Mouse (Mus musculus): ENCODE data around the gene Tmem59. TPM values are rescaled to one million over a fixed set of nuclear protein-coding genes. Genes with fewer than 3 reads are reported as not detected.

Gene Tmem59
- polyA plus RNA-seq, 1 experiment from 2014 or later, result 338 TPM

DNA sequence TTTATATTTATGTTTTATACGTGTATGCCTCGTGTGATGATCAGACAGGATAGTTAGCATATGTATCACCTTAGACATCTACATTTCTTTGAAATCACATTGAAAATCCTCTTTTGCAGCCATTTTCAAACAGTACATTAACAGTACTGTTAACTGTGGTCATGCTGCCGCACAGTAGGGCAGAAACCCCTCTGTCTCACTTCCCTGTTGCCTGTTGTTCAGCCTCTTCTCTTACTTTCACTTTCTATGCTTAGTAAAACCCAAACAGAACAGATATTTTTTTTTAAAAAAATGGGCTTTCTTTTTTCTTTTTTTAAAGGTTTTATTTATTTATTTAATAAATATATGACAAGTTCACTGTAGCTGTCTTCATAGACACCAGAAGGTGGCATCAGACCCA lies 15.6 kb downstream of the Tmem59 start:
- 93% methylated on average over 3 of the region's 3 CpGs for WGBS
- Histone ChIP-seq H3K9ac (ENCODE audit: low read length) (no peak overlapping the region), H3K27ac (ENCODE audit: low read length) (no peak overlapping the region), H3K27me3 (ENCODE audit: control insufficient read depth, insufficient read depth, low read length) (no peaks in the 10 kb centered on the region), H3K4me2 (ENCODE audit: low read depth, low read length) (no peak overlapping the region), H3K36me3 (ENCODE audit: control insufficient read depth, insufficient read depth) (peaks cover 60% of the 10 kb centered on the region), H3K9me3 (replicated peaks; ENCODE audit: control insufficient read depth, low read length) (no peaks in the 10 kb centered on the region), H3K4me1 (ENCODE audit: control insufficient read depth, insufficient read depth, low read length) (no peaks in the 10 kb centered on the region), H3K4me3 (ENCODE audit: low read length) (no peak overlapping the region)
- no peak for ATAC-seq (replicated peaks; ENCODE audit: extremely low read depth, insufficient read depth, low FRiP score)

DNA sequence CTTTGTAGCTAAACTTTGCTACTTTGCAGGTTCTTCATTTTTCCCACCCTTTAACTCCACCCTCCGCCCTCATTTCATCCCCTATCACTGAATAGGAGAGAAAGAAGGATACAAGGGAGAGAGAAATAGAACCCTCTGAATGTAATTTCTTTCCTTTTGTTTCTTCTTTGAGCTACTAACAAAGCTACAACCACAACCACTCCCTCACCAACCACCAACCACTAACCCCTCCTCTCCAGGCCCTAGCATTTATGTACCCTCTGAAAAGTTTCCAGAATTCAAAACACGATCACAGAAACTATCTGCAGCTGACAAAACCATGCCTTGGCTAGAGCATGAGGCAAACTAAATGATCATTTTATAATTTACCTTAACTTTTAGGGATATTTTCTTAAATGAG lies 18.3 kb downstream of the Tmem59 start:
- H3K4me1 ChIP-seq (ENCODE audit: control insufficient read depth, insufficient read depth, low read length), result no peaks in the 10 kb centered on the region
- WGBS, result 84% methylated on average over 2 of the region's 2 CpGs
- no peak overlapping the region for H3K4me2 ChIP-seq (ENCODE audit: low read depth, low read length)
- H3K9ac ChIP-seq (ENCODE audit: low read length), result no peak overlapping the region
- H3K4me3 ChIP-seq (ENCODE audit: low read length), result no peak overlapping the region
- H3K36me3 ChIP-seq (ENCODE audit: control insufficient read depth, insufficient read depth), result peaks cover 62% of the 10 kb centered on the region
- no peak overlapping the region for H3K27ac ChIP-seq (ENCODE audit: low read length)
- no peaks in the 10 kb centered on the region for H3K9me3 ChIP-seq (replicated peaks; ENCODE audit: control insufficient read depth, low read length)
- ATAC-seq (replicated peaks; ENCODE audit: extremely low read depth, insufficient read depth, low FRiP score), result no peak
- no peaks in the 10 kb centered on the region for H3K27me3 ChIP-seq (ENCODE audit: control insufficient read depth, insufficient read depth, low read length)

DNA sequence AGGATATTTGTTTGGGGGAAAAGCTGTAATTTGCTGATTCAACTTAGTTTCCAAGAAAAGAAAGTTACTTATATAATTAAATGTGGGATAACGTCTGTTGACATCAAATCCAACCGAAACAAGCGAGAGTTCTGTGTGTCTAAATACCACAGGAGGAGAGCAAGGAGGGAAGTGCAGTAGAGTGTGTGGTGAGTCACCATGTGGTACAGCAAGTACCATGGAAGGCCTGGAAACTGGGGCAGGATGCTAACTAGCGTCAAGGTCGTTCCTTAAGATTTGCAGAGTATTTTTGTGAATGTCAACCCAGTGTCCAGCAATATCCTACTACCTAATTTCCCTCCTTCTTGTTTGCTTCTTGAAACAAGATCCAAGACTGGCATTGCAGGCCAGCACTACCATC lies 19.9 kb downstream of the Tmem59 start:
- no peak overlapping the region for H3K4me2 ChIP-seq (ENCODE audit: low read depth, low read length)
- peaks cover 61% of the 10 kb centered on the region for H3K36me3 ChIP-seq (ENCODE audit: control insufficient read depth, insufficient read depth)
- H3K9me3 ChIP-seq (replicated peaks; ENCODE audit: control insufficient read depth, low read length), result no peaks in the 10 kb centered on the region
- 90% methylated on average over 5 of the region's 5 CpGs for WGBS
- no peaks in the 10 kb centered on the region for H3K27me3 ChIP-seq (ENCODE audit: control insufficient read depth, insufficient read depth, low read length)
- no peak overlapping the region for H3K9ac ChIP-seq (ENCODE audit: low read length)
- no peak for ATAC-seq (replicated peaks; ENCODE audit: extremely low read depth, insufficient read depth, low FRiP score)
- H3K4me1 ChIP-seq (ENCODE audit: control insufficient read depth, insufficient read depth, low read length), result no peaks in the 10 kb centered on the region
- H3K27ac ChIP-seq (ENCODE audit: low read length), result no peak overlapping the region
- H3K4me3 ChIP-seq (ENCODE audit: low read length), result no peak overlapping the region

GRCm38 (mm10) chr4:107201779-107202178 lies 23.6 kb downstream of the Tmem59 start:
- H3K27me3 ChIP-seq (ENCODE audit: control insufficient read depth, insufficient read depth, low read length), result no peaks in the 10 kb centered on the region
- no peak overlapping the region for H3K4me2 ChIP-seq (ENCODE audit: low read depth, low read length)
- no peaks in the 10 kb centered on the region for H3K4me1 ChIP-seq (ENCODE audit: control insufficient read depth, insufficient read depth, low read length)
- ATAC-seq (replicated peaks; ENCODE audit: extremely low read depth, insufficient read depth, low FRiP score), result no peak
- H3K27ac ChIP-seq (ENCODE audit: low read length), result no peak overlapping the region
- H3K4me3 ChIP-seq (ENCODE audit: low read length), result no peak overlapping the region
- no peaks in the 10 kb centered on the region for H3K9me3 ChIP-seq (replicated peaks; ENCODE audit: control insufficient read depth, low read length)
- WGBS, result 91% methylated on average over 3 of the region's 3 CpGs
- peaks cover 54% of the 10 kb centered on the region for H3K36me3 ChIP-seq (ENCODE audit: control insufficient read depth, insufficient read depth)
- H3K9ac ChIP-seq (ENCODE audit: low read length), result no peak overlapping the region

DNA sequence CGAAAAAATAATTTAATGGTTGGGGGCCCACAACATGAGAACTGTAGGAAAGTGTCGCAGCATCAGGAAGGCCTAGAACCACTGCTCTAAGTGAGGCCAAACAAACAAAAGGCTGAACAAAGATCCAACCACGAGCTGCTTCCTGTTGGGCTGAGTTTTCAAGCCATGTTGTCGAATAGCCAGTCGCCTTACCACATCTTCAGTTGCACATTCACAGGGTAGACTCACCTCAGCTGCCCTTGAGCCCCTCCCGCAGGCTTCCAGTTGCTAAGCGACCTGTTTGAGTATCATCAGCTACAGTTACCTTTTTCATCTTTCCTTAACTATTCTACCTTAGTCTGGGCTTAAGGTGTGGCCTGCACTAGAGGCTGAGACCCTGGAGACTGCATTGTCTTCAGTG lies 24.8 kb downstream of the Tmem59 start:
- WGBS, result 82% methylated on average over 7 of the region's 7 CpGs
- peaks cover 45% of the 10 kb centered on the region for H3K36me3 ChIP-seq (ENCODE audit: control insufficient read depth, insufficient read depth)
- no peak overlapping the region for H3K4me2 ChIP-seq (ENCODE audit: low read depth, low read length)
- no peaks in the 10 kb centered on the region for H3K9me3 ChIP-seq (replicated peaks; ENCODE audit: control insufficient read depth, low read length)
- ATAC-seq (replicated peaks; ENCODE audit: extremely low read depth, insufficient read depth, low FRiP score), result no peak
- no peak overlapping the region for H3K9ac ChIP-seq (ENCODE audit: low read length)
- no peak overlapping the region for H3K4me3 ChIP-seq (ENCODE audit: low read length)
- H3K27me3 ChIP-seq (ENCODE audit: control insufficient read depth, insufficient read depth, low read length), result no peaks in the 10 kb centered on the region
- no peaks in the 10 kb centered on the region for H3K4me1 ChIP-seq (ENCODE audit: control insufficient read depth, insufficient read depth, low read length)
- H3K27ac ChIP-seq (ENCODE audit: low read length), result no peak overlapping the region

DNA sequence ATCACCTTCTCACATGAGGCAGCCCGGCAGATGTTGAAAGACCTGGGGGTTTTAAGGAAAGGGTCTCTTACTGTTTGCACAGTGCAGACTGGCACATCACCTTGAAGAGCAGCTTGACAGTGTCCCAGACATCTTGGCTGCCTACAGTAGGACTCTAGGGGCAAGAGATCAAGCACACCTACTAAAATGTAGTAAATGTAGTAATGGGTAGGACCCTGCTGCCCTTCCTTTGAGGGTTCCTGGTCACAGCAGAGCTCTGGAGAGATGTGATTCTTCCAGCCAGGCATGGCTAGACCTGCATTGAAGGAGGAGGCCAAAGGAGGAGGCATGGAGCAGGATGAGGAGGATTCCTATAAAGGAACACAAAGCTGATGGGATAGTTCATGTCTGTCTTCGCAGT lies 28.8 kb downstream of the Tmem59 start:
- peaks cover 13% of the 10 kb centered on the region for H3K36me3 ChIP-seq (ENCODE audit: control insufficient read depth, insufficient read depth)

DNA sequence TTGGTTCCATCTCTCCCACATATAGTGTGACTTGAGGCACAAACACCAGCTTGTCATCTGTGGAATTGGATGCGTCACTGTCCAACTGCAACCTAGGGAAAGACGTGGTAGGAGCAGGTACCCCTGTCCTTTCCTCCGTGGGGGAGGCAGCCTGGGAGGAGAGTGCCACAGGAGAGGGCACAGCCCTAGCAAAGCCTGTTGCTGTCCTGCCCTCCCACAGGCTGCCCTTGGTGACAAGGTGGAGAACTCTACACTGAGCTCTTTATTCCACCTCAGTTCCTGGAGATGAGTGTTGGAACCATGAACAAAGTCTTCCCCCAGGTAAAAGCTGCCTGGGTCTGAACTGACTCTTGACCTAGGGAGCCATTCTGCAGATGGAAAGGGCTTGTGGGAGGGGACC lies 30.7 kb downstream of the Tmem59 start, which contains the start of gene Ldlrad1:
Ldlrad1 (plus strand) TSS at position 301 of the 400 bp plus-strand sequence.
- WGBS, result 89% methylated on average over 3 of the region's 3 CpGs
- Histone ChIP-seq H3K9me3 (replicated peaks; ENCODE audit: control insufficient read depth, low read length) (no peaks in the 10 kb centered on the region), H3K27ac (ENCODE audit: low read length) (no peak within 1 kb of the TSS), H3K27me3 (ENCODE audit: control insufficient read depth, insufficient read depth, low read length) (peaks cover 17% of the 10 kb centered on the region), H3K9ac (ENCODE audit: low read length) (no peak within 1 kb of the TSS), H3K36me3 (ENCODE audit: control insufficient read depth, insufficient read depth) (peaks cover 6% of the 10 kb centered on the region), H3K4me3 (ENCODE audit: low read length) (no peak within 1 kb of the TSS), H3K4me1 (ENCODE audit: control insufficient read depth, insufficient read depth, low read length) (peaks cover 5% of the 10 kb centered on the region; the same call in 1 of the 2 replicates), H3K4me2 (ENCODE audit: low read depth, low read length) (no peak within 1 kb of the TSS)
- no peak for ATAC-seq (replicated peaks; ENCODE audit: extremely low read depth, insufficient read depth, low FRiP score)

More for the DNA sequence above, 28.8 kb downstream of the Tmem59 start:
- H3K4me2 ChIP-seq (ENCODE audit: low read depth, low read length), result no peak overlapping the region
- H3K27ac ChIP-seq (ENCODE audit: low read length), result no peak overlapping the region
- H3K4me1 ChIP-seq (ENCODE audit: control insufficient read depth, insufficient read depth, low read length), result peaks cover 5% of the 10 kb centered on the region; the same call in 1 of the 2 replicates
- no peak overlapping the region for H3K4me3 ChIP-seq (ENCODE audit: low read length)
- 98% methylated on average over 2 of the region's 2 CpGs for WGBS
- ATAC-seq (replicated peaks; ENCODE audit: extremely low read depth, insufficient read depth, low FRiP score), result no peak
- no peak overlapping the region for H3K9ac ChIP-seq (ENCODE audit: low read length)
- H3K9me3 ChIP-seq (replicated peaks; ENCODE audit: control insufficient read depth, low read length), result no peaks in the 10 kb centered on the region
- H3K27me3 ChIP-seq (ENCODE audit: control insufficient read depth, insufficient read depth, low read length), result 0 out of 2 replicates have a peak, but pooled peaks cover 10% of the 10 kb centered on the region

- no peaks in the 10 kb centered on the region for H3K36me3 ChIP-seq (ENCODE audit: control insufficient read depth, insufficient read depth)
- H3K9ac ChIP-seq (ENCODE audit: low read length), result no peak overlapping the region
- peaks cover 32% of the 10 kb centered on the region for H3K27me3 ChIP-seq (ENCODE audit: control insufficient read depth, insufficient read depth, low read length)
- H3K4me2 ChIP-seq (ENCODE audit: low read depth, low read length), result no peak overlapping the region
- ATAC-seq (replicated peaks; ENCODE audit: extremely low read depth, insufficient read depth, low FRiP score), result no peak
- H3K9me3 ChIP-seq (replicated peaks; ENCODE audit: control insufficient read depth, low read length), result no peaks in the 10 kb centered on the region
- H3K27ac ChIP-seq (ENCODE audit: low read length), result no peak overlapping the region
- 59% methylated on average over 5 of the region's 5 CpGs for WGBS
- peaks cover 5% of the 10 kb centered on the region; the same call in 1 of the 2 replicates for H3K4me1 ChIP-seq (ENCODE audit: control insufficient read depth, insufficient read depth, low read length)
- H3K4me3 ChIP-seq (ENCODE audit: low read length), result no peak overlapping the region
Observed at GRCm38 (mm10) chr4:107210483-107211097, 32.4 kb downstream of the Tmem59 start.

- H3K9me3 ChIP-seq (replicated peaks; ENCODE audit: control insufficient read depth, low read length), result no peaks in the 10 kb centered on the region
- H3K4me2 ChIP-seq (ENCODE audit: low read depth, low read length), result no peak overlapping the region
- no peak overlapping the region for H3K27ac ChIP-seq (ENCODE audit: low read length)
- H3K36me3 ChIP-seq (ENCODE audit: control insufficient read depth, insufficient read depth), result no peaks in the 10 kb centered on the region
- peaks cover 5% of the 10 kb centered on the region; the same call in 1 of the 2 replicates for H3K4me1 ChIP-seq (ENCODE audit: control insufficient read depth, insufficient read depth, low read length)
- WGBS, result 36% methylated on average over 4 of the region's 4 CpGs
- ATAC-seq (replicated peaks; ENCODE audit: extremely low read depth, insufficient read depth, low FRiP score), result 0 out of 2 replicates have a peak, but pooled peaks have one; percentile 37
- peaks cover 35% of the 10 kb centered on the region for H3K27me3 ChIP-seq (ENCODE audit: control insufficient read depth, insufficient read depth, low read length)
- H3K9ac ChIP-seq (ENCODE audit: low read length), result no peak overlapping the region
- H3K4me3 ChIP-seq (ENCODE audit: low read length), result no peak overlapping the region
Observed at GRCm38 (mm10) chr4:107211465-107211864, 33.3 kb downstream of the Tmem59 start.

Data from heart, embryonic 16.5 days (tissue).